Mouse (Mus musculus) C2C12 (cell line): ENCODE results near the gene Ttc30a1.

Source experiments
- CEBPB ChIP-seq: IDR thresholded peaks from one replicate; pipeline ENCODE4 v1.6.1; 2011; ENCODE audit warnings: low read depth, mild to moderate bottlenecking, control low read depth, moderate library complexity
- CTCF ChIP-seq: IDR thresholded peaks from one replicate; pipeline ENCODE4 v1.5.1; 2011; ENCODE audit not compliant: control insufficient read depth, insufficient read depth, insufficient read length
- MAX ChIP-seq: IDR thresholded peaks from one replicate; pipeline ENCODE4 v1.6.1; 2011; ENCODE audit warnings: mild to moderate bottlenecking, control low read depth
- MYOG ChIP-seq: IDR thresholded peaks from one replicate; pipeline ENCODE4 v1.6.1; 2011; ENCODE audit not compliant: control insufficient read depth, insufficient read length; ENCODE audit errors: extremely low read depth
- USF1 ChIP-seq: IDR thresholded peaks from one replicate; pipeline ENCODE4 v1.6.1; 2011; ENCODE audit warnings: low read depth, mild to moderate bottlenecking, control low read depth, moderate library complexity

DNA sequence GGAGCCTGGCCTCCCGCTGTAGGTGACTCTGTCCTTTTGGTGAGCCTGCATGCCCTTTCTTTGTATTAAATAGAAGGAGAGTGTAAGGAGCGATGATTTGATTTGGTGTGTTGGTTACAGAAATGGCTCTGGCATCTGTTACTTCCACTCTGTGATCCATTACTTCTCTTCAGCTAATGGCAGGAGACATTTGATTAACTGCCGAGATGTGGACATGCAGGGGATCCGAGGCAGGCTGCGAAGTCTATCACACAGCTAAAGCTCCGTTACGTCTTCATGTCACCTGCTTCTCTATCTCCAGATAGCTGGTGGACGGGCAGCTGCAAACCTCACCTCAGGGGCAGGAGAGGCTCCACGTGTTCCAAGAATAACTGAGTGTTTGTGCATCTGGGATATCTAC is 7.6 kb downstream of the Ttc30a1 start:
- TF ChIP-seq CTCF = no peak
- no peak for TF ChIP-seq MYOG
- no peak for TF ChIP-seq USF1
- no peak for TF ChIP-seq MAX
- no peak for TF ChIP-seq CEBPB
